8 mouse cellular contexts compared by ENCODE assay signal in the genomic region with DNA sequence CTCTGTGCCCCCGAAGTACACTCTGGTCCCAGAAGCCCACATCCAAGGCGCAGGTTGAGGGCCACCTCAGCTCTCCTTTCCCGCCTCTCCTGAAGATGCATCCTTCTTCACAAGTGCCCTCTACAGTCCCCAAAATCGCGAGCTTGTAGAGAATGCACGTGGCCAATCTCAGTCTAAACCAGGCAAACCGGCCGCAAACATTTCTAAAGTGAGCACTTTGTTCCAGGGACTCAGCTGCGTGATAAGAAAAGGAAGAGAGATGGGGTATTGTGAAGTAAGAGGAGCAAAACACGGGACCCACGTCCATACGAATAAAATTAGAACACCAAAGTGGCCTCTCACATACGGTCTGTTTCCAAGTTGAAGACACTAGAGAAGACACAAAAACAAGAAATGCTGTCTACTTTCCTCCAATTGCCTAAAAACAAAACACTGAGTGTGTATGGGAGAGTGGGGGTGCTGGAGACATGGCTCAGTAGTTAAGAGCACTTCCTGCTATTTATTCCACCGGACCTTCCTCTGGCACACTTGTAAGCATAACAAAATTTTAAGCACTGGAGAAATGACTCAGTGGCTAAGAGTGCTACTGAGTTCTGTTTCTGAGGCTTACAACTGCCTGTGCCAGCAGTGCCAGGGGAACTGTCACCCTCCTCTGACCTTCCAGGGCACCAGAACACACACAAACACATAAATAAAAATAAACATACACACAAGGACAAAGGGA. TPM values are rescaled to one million over a fixed set of nuclear protein-coding genes. Genes with fewer than 3 reads are reported as not detected.
A peak's percentile ranks its signal among the peaks of the same experiment; 100 is the strongest.
DNase-seq lines count a peak whose midpoint lies in the region; ATAC-seq and TF ChIP-seq lines count a peak whose summit lies in the region.

No protein-coding gene starts in this region.

- H3K27ac ChIP-seq in heart, postnatal 0 days (ENCODE audit: low read depth): peak overlapping the region; percentile 81

- H3K79me3 ChIP-seq in C2C12 (ENCODE audit: low read depth): peaks cover 7% of the 10 kb centered on the region

- H3K9me3 ChIP-seq in heart, postnatal 0 days (replicated peaks; ENCODE audit: control insufficient read depth, low read length): no peaks in the 10 kb centered on the region

- TF ChIP-seq CTCF in C2C12 (IDR thresholded peaks at IDR 0.05; ENCODE audit: control insufficient read depth, insufficient read depth, insufficient read length): no peak
- TF ChIP-seq CTCF in heart, postnatal 0 days (IDR thresholded peaks at IDR 0.05; ENCODE audit: low read depth): no peak

- ATAC-seq in heart, postnatal 0 days (ENCODE audit: insufficient read depth, low read depth): no peak; the same call in 1 of the 2 replicates

- H3K79me2 ChIP-seq in C2C12 (ENCODE audit: control insufficient read depth, insufficient read depth): peaks cover 18% of the 10 kb centered on the region

- 2% methylated on average over 14 of the region's 14 CpGs for WGBS in heart, postnatal 0 days

- H3ac ChIP-seq in C2C12 (ENCODE audit: control insufficient read depth, insufficient read length, low read depth): peak overlapping the region; percentile 32

- peaks cover 3% of the 10 kb centered on the region for H3K36me3 ChIP-seq in C2C12 (ENCODE audit: control insufficient read depth, insufficient read depth)
- peaks cover 1% of the 10 kb centered on the region for H3K36me3 ChIP-seq in heart, postnatal 0 days (replicated peaks; ENCODE audit: control insufficient read depth, insufficient read depth, low read length)

- peaks cover 24% of the 10 kb centered on the region for H3K4me1 ChIP-seq in heart, postnatal 0 days (ENCODE audit: control insufficient read depth, insufficient read depth)

- peak overlapping the region; percentile 74 for H3K4me2 ChIP-seq in heart, postnatal 0 days (ENCODE audit: low read depth, low read length)

- no peaks in the 10 kb centered on the region for H3K27me3 ChIP-seq in C2C12 (ENCODE audit: control insufficient read depth, insufficient read depth, insufficient read length)
- H3K27me3 ChIP-seq in heart, postnatal 0 days (ENCODE audit: control insufficient read depth, insufficient read depth, low read length): no peaks in the 10 kb centered on the region

- H3K4me3 ChIP-seq in C2C12 (ENCODE audit: insufficient read depth, poor library complexity, severe bottlenecking): peak overlapping the region; percentile 60
- peak overlapping the region; percentile 78 for H3K4me3 ChIP-seq in heart, postnatal 0 days (ENCODE audit: low read depth, low read length)

- peak overlapping the region; percentile 66; the same call in 1 of the 2 replicates for H3K9ac ChIP-seq in heart, postnatal 0 days (replicated peaks; ENCODE audit: low read depth, low read length)

- no peak for TF ChIP-seq EP300 in heart, postnatal 0 days (IDR thresholded peaks at IDR 0.05; ENCODE audit: low read depth)

- peak; percentile 22 for DNase-seq in cerebellum, adult 9-11 months
- no peak for DNase-seq in cerebellum, postnatal 4 days (ENCODE audit: low spot score in 2 of 2)
- DNase-seq in heart, postnatal 0 days (ENCODE audit: low spot score): no peak
- peak; percentile 12 for DNase-seq in lung, postnatal 14 days
- no peak for DNase-seq in adrenal gland, postnatal 14 days
- no peak for DNase-seq in cerebellum, adult 11 months
- no peak for DNase-seq in thymus, postnatal 36 days

TF ChIP-seq in C2C12, 6 proteins besides CTCF, POLR2A, EP300 and RAD21:
- TF ChIP-seq MAX (IDR thresholded peaks at IDR 0.05) (peak; percentile 71), FOSL1 (IDR thresholded peaks at IDR 0.05; ENCODE audit: insufficient read depth, low read length, poor library complexity, severe bottlenecking) (no peak), USF1 (IDR thresholded peaks at IDR 0.05; ENCODE audit: low read depth) (peak; percentile 20)

RNA-seq across cellular contexts. Expression of a gene that starts 0.5 kb away (rescaled TPM):
- polyA plus RNA-seq in C2C12 (2012; fragmentation: generic; extraction: Trizol): 23.7 TPM
- 44.5 and 55.8 TPM in 2 replicates for total RNA-seq in heart, postnatal 0 days (2014; rRNA removed; ENCODE audit: low replicate concordance)
- 44.5 and 44.7 TPM in 2 replicates for polyA plus RNA-seq in heart, postnatal 0 days (2015; fragmentation: Nextera tagmentation; extraction: Ambion mirVana)
- 145 and 151 TPM in 2 replicates for total RNA-seq in adrenal gland, postnatal 14 days (2021)

RNA-seq across cellular contexts. Expression of a gene that starts 6.6 kb away (rescaled TPM):
- polyA plus RNA-seq in C2C12 (2012; fragmentation: generic; extraction: Trizol): 12.9 TPM
- total RNA-seq in heart, postnatal 0 days (2014; rRNA removed; ENCODE audit: low replicate concordance): 50.5 and 76.7 TPM in 2 replicates
- 67.8 and 72.0 TPM in 2 replicates for polyA plus RNA-seq in heart, postnatal 0 days (2015; fragmentation: Nextera tagmentation; extraction: Ambion mirVana)
- total RNA-seq in adrenal gland, postnatal 14 days (2021): 48.8 and 69.5 TPM in 2 replicates

RNA-seq across cellular contexts. Expression of a gene that starts 26.3 kb away (rescaled TPM):
- 354 TPM for polyA plus RNA-seq in C2C12 (2012; fragmentation: generic; extraction: Trizol)
- total RNA-seq in heart, postnatal 0 days (2014; rRNA removed; ENCODE audit: low replicate concordance): 35.6 and 52.8 TPM in 2 replicates
- polyA plus RNA-seq in heart, postnatal 0 days (2015; fragmentation: Nextera tagmentation; extraction: Ambion mirVana): 159 and 170 TPM in 2 replicates
- 248 and 268 TPM in 2 replicates for total RNA-seq in adrenal gland, postnatal 14 days (2021)

RNA-seq across cellular contexts. Expression of a gene that starts 29.0 kb away (rescaled TPM):
- not detected for polyA plus RNA-seq in C2C12 (2012; fragmentation: generic; extraction: Trizol)
- total RNA-seq in heart, postnatal 0 days (2014; rRNA removed; ENCODE audit: low replicate concordance): 0.46 TPM in 1 of 2 replicates, not detected in the other
- not detected in 2 replicates for polyA plus RNA-seq in heart, postnatal 0 days (2015; fragmentation: Nextera tagmentation; extraction: Ambion mirVana)
- total RNA-seq in adrenal gland, postnatal 14 days (2021): 0.78 TPM in 1 of 2 replicates, not detected in the other

RNA-seq across cellular contexts. Expression of a gene that starts 32.0 kb away (rescaled TPM):
- polyA plus RNA-seq in C2C12 (2012; fragmentation: generic; extraction: Trizol): 32.0 TPM
- 44.3 and 48.2 TPM in 2 replicates for total RNA-seq in heart, postnatal 0 days (2014; rRNA removed; ENCODE audit: low replicate concordance)
- 75.9 TPM in 2 replicates for polyA plus RNA-seq in heart, postnatal 0 days (2015; fragmentation: Nextera tagmentation; extraction: Ambion mirVana)
- 84.9 and 89.9 TPM in 2 replicates for total RNA-seq in adrenal gland, postnatal 14 days (2021)

Comparison
In these comparisons a context has a peak if more than half of its experiments do, and no peak if none do; other contexts are left out.
1. DNase-seq: peak in cerebellum, adult 9-11 months (single experiment) and lung, postnatal 14 days (single experiment); none in cerebellum, postnatal 4 days (0 of 2), heart, postnatal 0 days (single experiment), adrenal gland, postnatal 14 days (single experiment), cerebellum, adult 11 months (single experiment) and thymus, postnatal 36 days (0 of 2).